Mouse (Mus musculus) ES-Bruce4 (cell line): Measurements from ENCODE around the gene Ggct. TPM values are rescaled to one million over a fixed set of nuclear protein-coding genes. Genes with fewer than 3 reads are reported as not detected.

Experiments used
- H3K27ac ChIP-seq: 2 replicates; pipeline ENCODE4 v1.5.1; 2012; ENCODE audit warnings: low read length, inconsistent platforms; ENCODE audit not compliant: insufficient read depth
- H3K27me3 ChIP-seq: 2 replicates; pipeline ENCODE4 v1.6.1; 2012; ENCODE audit warnings: mild to moderate bottlenecking, low read length, inconsistent platforms; ENCODE audit not compliant: control insufficient read depth, poor library complexity, insufficient read depth, severe bottlenecking
- H3K36me3 ChIP-seq: 2 replicates; pipeline ENCODE4 v1.6.1; 2012; ENCODE audit warnings: inconsistent platforms, mild to moderate bottlenecking, low read length, moderate library complexity; ENCODE audit not compliant: control insufficient read depth, poor library complexity, insufficient read depth, severe bottlenecking
- H3K4me1 ChIP-seq: one replicate; pipeline ENCODE4 v1.8.1; 2011; ENCODE audit warnings: low read length; ENCODE audit not compliant: control insufficient read depth, insufficient read depth
- H3K4me3 ChIP-seq: 2 replicates; pipeline ENCODE4 v1.5.1; 2011; ENCODE audit warnings: low read depth, mild to moderate bottlenecking, low read length
- H3K9ac ChIP-seq: 2 replicates; pipeline ENCODE4 v1.6.1; 2012; ENCODE audit warnings: low read depth, mild to moderate bottlenecking, inconsistent platforms; ENCODE audit not compliant: poor library complexity, severe bottlenecking
- H3K9me3 ChIP-seq: replicated peaks from 2 replicates; pipeline ENCODE4 v1.6.1; 2012; ENCODE audit warnings: mild to moderate bottlenecking, low read length, inconsistent platforms; ENCODE audit not compliant: control insufficient read depth, poor library complexity, insufficient read depth, severe bottlenecking
- CTCF ChIP-seq: IDR thresholded peaks from one replicate; pipeline ENCODE4 v1.8.1; 2011; ENCODE audit warnings: low read depth, low read length
- EP300 ChIP-seq: IDR thresholded peaks from 2 replicates; pipeline ENCODE4 v1.6.1; 2011; ENCODE audit warnings: low read depth, low read length; ENCODE audit not compliant: insufficient read depth
- POLR2A ChIP-seq: IDR thresholded peaks from one replicate; pipeline ENCODE4 v1.8.1; 2011; ENCODE audit warnings: low read length; ENCODE audit not compliant: insufficient read depth
- polyA plus RNA-seq: library from polyadenylated mRNA; stranded (reverse); fragments of >200 nt; gene quantifications from 2 replicates; pipeline ENCODE4 v1.2.4, GENCODE M21; 2011; ENCODE audit warnings: low read depth; ENCODE audit not compliant: missing spikeins, insufficient read depth, insufficient read length

The Ggct gene
- polyA plus RNA-seq, 1 experiment: 44.7 TPM

GRCm38 (mm10) chr6:54988141-54988540 is 4.6 kb downstream of the Ggct start:
- H3K27ac ChIP-seq: no peak overlapping the region
- peaks cover 29% of the 10 kb centered on the region for H3K36me3 ChIP-seq
- no peaks in the 10 kb centered on the region for H3K9me3 ChIP-seq
- no peak overlapping the region for H3K9ac ChIP-seq
- no peak for TF ChIP-seq CTCF
- TF ChIP-seq EP300: no peak
- no peak for TF ChIP-seq POLR2A
- H3K27me3 ChIP-seq: no peaks in the 10 kb centered on the region
- no peak overlapping the region for H3K4me3 ChIP-seq
- no peaks in the 10 kb centered on the region for H3K4me1 ChIP-seq

DNA sequence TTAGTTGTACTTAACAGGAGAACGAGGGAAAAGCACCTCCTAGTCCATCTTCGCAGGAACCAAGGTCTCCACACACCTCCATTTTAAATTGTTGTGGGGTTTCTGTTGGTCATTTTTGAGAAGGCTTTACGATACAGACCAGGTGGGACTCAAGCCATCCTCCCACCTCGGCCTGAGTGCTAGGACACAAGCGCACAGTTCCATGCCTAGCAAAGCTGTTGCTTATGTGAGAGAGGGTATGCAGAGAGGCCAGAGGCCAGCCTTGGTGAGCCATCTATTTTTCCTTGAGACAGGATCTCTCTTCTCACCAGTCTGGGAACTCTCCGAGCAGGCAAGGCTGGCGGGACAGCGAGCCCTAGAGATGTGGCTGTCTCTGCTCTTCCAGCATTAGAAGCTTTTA is 8.7 kb downstream of the Ggct start:
- no peaks in the 10 kb centered on the region for H3K4me1 ChIP-seq
- no peak overlapping the region for H3K4me3 ChIP-seq
- no peak overlapping the region for H3K27ac ChIP-seq
- H3K9me3 ChIP-seq: no peaks in the 10 kb centered on the region; the same call in 1 of the 2 replicates
- no peak overlapping the region for H3K9ac ChIP-seq
- peaks cover 24% of the 10 kb centered on the region for H3K36me3 ChIP-seq
- TF ChIP-seq EP300: no peak
- H3K27me3 ChIP-seq: no peaks in the 10 kb centered on the region

DNA sequence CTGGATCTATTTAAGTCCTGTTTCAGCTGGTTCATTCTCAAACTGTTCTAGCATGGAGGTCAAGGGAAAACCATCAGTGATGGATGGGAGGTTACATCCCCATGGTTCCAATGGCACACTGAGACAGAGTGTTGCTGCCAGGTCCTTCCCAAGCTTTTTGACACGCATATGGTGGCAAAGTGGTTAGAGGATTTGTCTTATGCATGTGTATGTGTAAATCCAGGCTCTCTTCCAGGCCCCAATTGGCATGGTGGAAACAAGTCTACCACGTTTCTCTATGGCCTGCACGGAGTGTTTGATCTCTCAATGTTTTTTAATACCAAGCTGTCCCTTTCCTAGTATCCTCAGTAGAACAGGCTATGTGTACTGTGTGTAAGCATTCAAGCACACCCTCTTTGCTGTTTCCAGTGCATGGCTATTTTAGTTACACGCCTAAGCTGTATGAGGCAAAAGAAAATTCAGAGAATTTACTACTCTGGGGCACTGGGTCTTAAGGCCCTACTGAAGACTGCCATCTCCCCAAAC is 9.2 kb downstream of the Ggct start:
- H3K27ac ChIP-seq: no peak overlapping the region
- H3K27me3 ChIP-seq: no peaks in the 10 kb centered on the region
- peaks cover 24% of the 10 kb centered on the region for H3K36me3 ChIP-seq
- TF ChIP-seq EP300: no peak
- TF ChIP-seq CTCF: no peak
- no peak for TF ChIP-seq POLR2A
- no peaks in the 10 kb centered on the region for H3K4me1 ChIP-seq
- no peaks in the 10 kb centered on the region; the same call in 1 of the 2 replicates for H3K9me3 ChIP-seq
- no peak overlapping the region for H3K4me3 ChIP-seq
- no peak overlapping the region for H3K9ac ChIP-seq

- Histone ChIP-seq H3K4me1 (no peaks in the 10 kb centered on the region), H3K9me3 (no peaks in the 10 kb centered on the region; the same call in 1 of the 2 replicates), H3K27me3 (no peaks in the 10 kb centered on the region), H3K36me3 (peaks cover 2% of the 10 kb centered on the region; the same call in 1 of the 2 replicates), H3K9ac (no peak overlapping the region), H3K4me3 (no peak overlapping the region), H3K27ac (no peak overlapping the region)
- TF ChIP-seq EP300 (no peak), CTCF (no peak), POLR2A (no peak)
Measured at GRCm38 (mm10) chr6:54979426-54979825, 13.3 kb downstream of the Ggct start.

GRCm38 (mm10) chr6:54975616-54976015 is 17.1 kb downstream of the Ggct start:
- TF ChIP-seq EP300: no peak
- no peak for TF ChIP-seq CTCF
- no peak for TF ChIP-seq POLR2A
- Histone ChIP-seq H3K9me3 (no peaks in the 10 kb centered on the region), H3K27me3 (no peaks in the 10 kb centered on the region), H3K27ac (no peak overlapping the region), H3K9ac (no peak overlapping the region), H3K4me3 (no peak overlapping the region), H3K36me3 (no peaks in the 10 kb centered on the region), H3K4me1 (peaks cover 2% of the 10 kb centered on the region)

- H3K27me3 ChIP-seq: no peaks in the 10 kb centered on the region
- TF ChIP-seq CTCF (peak; percentile 53), EP300 (no peak)
- H3K4me1 ChIP-seq: peaks cover 2% of the 10 kb centered on the region
- H3K9me3 ChIP-seq: no peaks in the 10 kb centered on the region
- no peak overlapping the region for H3K9ac ChIP-seq
- H3K4me3 ChIP-seq: no peak overlapping the region
- no peak overlapping the region for H3K27ac ChIP-seq
- no peaks in the 10 kb centered on the region for H3K36me3 ChIP-seq
Measured at GRCm38 (mm10) chr6:54974501-54974900, 18.2 kb downstream of the Ggct start.

DNA sequence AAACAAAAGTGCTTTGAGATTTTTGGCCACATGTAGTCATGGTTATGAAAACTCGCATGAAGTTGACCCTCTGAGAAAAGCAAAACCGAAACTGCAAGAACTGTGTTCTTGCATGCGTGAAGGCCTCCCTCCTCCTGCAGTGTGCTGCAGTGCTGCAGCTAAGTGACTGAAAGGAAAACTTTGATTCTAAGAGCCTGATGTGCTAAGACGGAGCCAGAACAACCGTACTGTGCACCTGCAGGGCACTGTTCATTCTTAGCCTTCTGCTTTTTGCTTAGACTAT is 19.9 kb downstream of the Ggct start:
- Histone ChIP-seq H3K9me3 (no peaks in the 10 kb centered on the region), H3K9ac (no peak overlapping the region)

More for the DNA sequence above, 19.9 kb downstream of the Ggct start:
- TF ChIP-seq EP300 (no peak), POLR2A (no peak), CTCF (no peak)
- H3K36me3 ChIP-seq: no peaks in the 10 kb centered on the region
- no peak overlapping the region for H3K4me3 ChIP-seq
- H3K27me3 ChIP-seq: no peaks in the 10 kb centered on the region
- H3K27ac ChIP-seq: no peak overlapping the region
- H3K4me1 ChIP-seq: peaks cover 5% of the 10 kb centered on the region
